Mouse (Mus musculus): ENCODE measurements around the gene Kdm5c. TPM values are rescaled to one million over a fixed set of nuclear protein-coding genes. Genes with fewer than 3 reads are reported as not detected.

Kdm5c gene
- polyA plus RNA-seq, 1 experiment from 2014 or later, result 44.0 TPM

DNA sequence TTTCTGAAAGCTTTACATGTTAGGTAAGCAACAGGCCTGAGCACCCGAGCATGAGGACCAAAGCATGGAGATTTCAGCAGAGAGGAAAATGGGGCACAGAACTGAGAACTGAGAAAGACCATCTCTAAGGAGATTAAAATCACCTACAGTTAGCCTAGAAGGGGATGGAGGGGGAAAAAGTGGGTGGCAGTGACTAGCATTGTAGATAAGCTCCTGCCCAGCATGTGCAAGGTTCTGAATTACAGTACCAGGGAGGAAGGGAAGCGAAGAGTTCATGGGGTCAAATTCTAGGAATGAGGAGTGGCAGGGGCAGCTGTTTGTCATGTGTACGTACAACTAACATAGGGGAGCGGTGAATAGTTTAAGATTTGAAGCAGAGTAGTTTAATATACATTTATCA, 87.7 kb downstream of the Kdm5c start:
- Histone ChIP-seq H3K36me3 (no peaks in the 10 kb centered on the region), H3K4me3 (no peak overlapping the region), H3K9me3 (no peaks in the 10 kb centered on the region), H3K27me3 (ENCODE audit: insufficient read depth, poor library complexity, severe bottlenecking) (peaks cover 16% of the 10 kb centered on the region; the same call in 1 of the 2 replicates), H3K4me1 (no peaks in the 10 kb centered on the region), H3K27ac (no peak overlapping the region)
- WGBS, result 80% methylated on average over 4 of the region's 4 CpGs
- no peak for DNase-seq (ENCODE audit: low spot score)

DNA sequence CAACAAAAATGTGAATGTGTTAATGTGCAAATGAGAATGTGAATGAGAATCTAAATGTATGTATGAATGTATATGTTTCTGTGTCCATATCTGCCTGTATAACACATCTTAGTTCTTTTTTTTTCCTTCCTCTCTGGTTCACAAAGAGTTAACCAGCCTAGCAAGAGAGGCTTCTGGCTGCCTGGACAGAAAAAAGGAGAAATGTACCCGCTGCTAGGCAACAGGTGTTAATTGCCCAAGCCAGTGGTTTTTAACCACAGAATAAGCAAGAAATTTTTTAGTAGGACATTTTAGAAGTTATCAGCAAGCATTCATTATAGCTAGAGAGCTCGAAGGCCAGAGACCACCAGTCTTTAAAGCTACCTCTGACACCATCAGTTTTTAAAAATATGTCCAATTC, 90.0 kb downstream of the Kdm5c start:
- Histone ChIP-seq H3K27ac (no peak overlapping the region), H3K36me3 (no peaks in the 10 kb centered on the region), H3K27me3 (ENCODE audit: insufficient read depth, poor library complexity, severe bottlenecking) (peaks cover 34% of the 10 kb centered on the region; the same call in 1 of the 2 replicates), H3K4me3 (no peak overlapping the region), H3K4me1 (no peaks in the 10 kb centered on the region), H3K9me3 (no peaks in the 10 kb centered on the region)
- WGBS, result 64% methylated on average over 2 of the region's 2 CpGs
- no peak for DNase-seq (ENCODE audit: low spot score)

DNA sequence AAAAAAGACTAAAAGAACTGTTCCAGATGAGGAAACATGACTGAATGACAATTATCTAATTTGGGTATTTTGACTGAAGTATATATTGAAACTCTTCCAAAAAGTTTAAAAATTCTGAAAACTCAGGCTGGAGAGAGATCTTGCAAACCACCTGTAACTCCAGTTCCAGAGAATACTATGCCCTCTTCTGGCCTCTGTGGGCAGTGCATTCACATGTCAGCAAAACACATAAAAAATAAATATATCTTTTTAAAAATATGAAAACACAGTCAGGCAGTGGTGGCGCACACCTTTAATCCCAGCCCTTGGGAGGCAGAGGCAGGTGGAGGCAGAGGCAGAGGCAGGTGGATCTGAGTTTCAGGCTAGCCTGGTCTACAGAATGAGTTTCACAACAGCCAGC, 90.8 kb downstream of the Kdm5c start:
- Histone ChIP-seq H3K27ac (no peak overlapping the region), H3K27me3 (ENCODE audit: insufficient read depth, poor library complexity, severe bottlenecking) (peaks cover 42% of the 10 kb centered on the region; the same call in 1 of the 2 replicates), H3K9me3 (no peaks in the 10 kb centered on the region), H3K36me3 (no peaks in the 10 kb centered on the region), H3K4me1 (no peaks in the 10 kb centered on the region), H3K4me3 (no peak overlapping the region)
- no peak for DNase-seq (ENCODE audit: low spot score)
- WGBS, result 86% methylated on average over 1 of the region's 1 CpGs

Other genes starting within 250 kb of the Kdm5c start
- 193 and 201 TPM in 2 replicates for gene Hsd17b10, start 231.2 kb upstream of the Kdm5c start, polyA plus RNA-seq (2016; fragmentation: Nextera tagmentation; extraction: Ambion mirVana)
- 3.2 and 4.1 TPM in 2 replicates for gene Ribc1, start 216.7 kb upstream of the Kdm5c start, polyA plus RNA-seq (2016; fragmentation: Nextera tagmentation; extraction: Ambion mirVana)
- gene Smc1a, start 216.6 kb upstream of the Kdm5c start, polyA plus RNA-seq (2016; fragmentation: Nextera tagmentation; extraction: Ambion mirVana), result 73.9 and 88.5 TPM in 2 replicates
- 7.7 and 17.3 TPM in 2 replicates for gene Iqsec2, start 88.8 kb upstream of the Kdm5c start, polyA plus RNA-seq (2016; fragmentation: Nextera tagmentation; extraction: Ambion mirVana)
- gene Kantr, start 94.5 kb downstream of the Kdm5c start, polyA plus RNA-seq (2016; fragmentation: Nextera tagmentation; extraction: Ambion mirVana), result 9.2 and 15.3 TPM in 2 replicates
- gene Tspyl2, start 109.4 kb downstream of the Kdm5c start, polyA plus RNA-seq (2016; fragmentation: Nextera tagmentation; extraction: Ambion mirVana), result 19.4 and 29.2 TPM in 2 replicates
- 2.2 and 3.0 TPM in 2 replicates for gene Gpr173, start 135.7 kb downstream of the Kdm5c start, polyA plus RNA-seq (2016; fragmentation: Nextera tagmentation; extraction: Ambion mirVana)